Mouse (Mus musculus): ENCODE measurements at regions not wholly inside any gene's neighbourhood (a gene's known extent, or its start where the extent isn't known, plus 50 kb on each side); places are given as distances from the start of the nearest gene placed in this dataset.

DNA sequence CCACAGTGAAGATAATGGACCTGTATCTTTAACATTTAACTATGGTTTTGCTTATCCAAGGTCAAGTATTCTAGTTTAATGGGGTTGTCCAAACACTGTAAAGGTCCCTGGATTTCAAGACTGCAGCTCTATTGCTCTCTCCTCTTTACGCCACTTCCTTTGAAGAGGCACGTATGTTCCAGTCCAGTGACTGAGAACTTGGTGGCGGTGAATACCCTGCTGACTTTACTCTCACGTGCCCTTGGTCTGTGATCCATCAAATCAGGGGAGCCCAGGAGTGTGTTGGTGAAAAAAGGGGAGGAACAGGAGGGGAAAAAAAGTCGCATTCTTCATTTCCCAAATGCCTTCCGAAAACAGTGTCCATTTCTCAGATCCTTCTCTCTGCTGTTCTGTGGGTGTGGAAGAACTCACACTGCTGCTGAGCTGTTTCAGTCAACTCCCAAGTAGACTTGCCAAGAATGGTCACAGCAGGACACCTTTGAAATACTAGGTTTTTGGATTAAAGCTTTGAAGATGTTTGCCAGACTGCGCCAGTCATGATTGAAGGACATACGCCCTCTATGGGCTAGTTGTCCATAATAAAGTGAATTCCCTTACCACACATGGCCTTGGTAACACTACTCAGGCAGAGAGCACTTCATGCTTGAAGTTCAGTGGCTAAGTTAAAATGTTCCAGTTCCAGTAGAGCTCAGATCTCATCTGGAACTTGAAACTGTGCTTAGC lies 136.1 kb upstream of the Cdkn2b start:
- WGBS = 61% methylated on average over 8 of the region's 8 CpGs
- ATAC-seq (ENCODE audit: insufficient number of reproducible peaks, low FRiP score, low TSS enrichment, low read depth) (no peak), DNase-seq (ENCODE audit: low spot score) (no peak)
- 0 out of 2 replicates have a peak, but pooled peaks cover 2% of the 10 kb centered on the region for H3K27me3 ChIP-seq (ENCODE audit: control insufficient read depth, insufficient read depth, low read length)
- H3K36me3 ChIP-seq (ENCODE audit: control insufficient read depth, insufficient read depth, low read length) = no peaks in the 10 kb centered on the region
- no peak overlapping the region for H3K4me3 ChIP-seq (ENCODE audit: low read depth, low read length)
- H3K27ac ChIP-seq (replicated peaks; ENCODE audit: low read depth, low read length) = no peak overlapping the region
- H3K4me1 ChIP-seq (ENCODE audit: control insufficient read depth, insufficient read depth, low read length) = 0 out of 2 replicates have a peak, but pooled peaks cover 3% of the 10 kb centered on the region
- H3K9me3 ChIP-seq (ENCODE audit: control insufficient read depth, low read length) = no peaks in the 10 kb centered on the region
- H3K9ac ChIP-seq (ENCODE audit: low read length) = no peak overlapping the region
- H3K4me2 ChIP-seq (ENCODE audit: low read depth, severe bottlenecking) = no peak overlapping the region

DNA sequence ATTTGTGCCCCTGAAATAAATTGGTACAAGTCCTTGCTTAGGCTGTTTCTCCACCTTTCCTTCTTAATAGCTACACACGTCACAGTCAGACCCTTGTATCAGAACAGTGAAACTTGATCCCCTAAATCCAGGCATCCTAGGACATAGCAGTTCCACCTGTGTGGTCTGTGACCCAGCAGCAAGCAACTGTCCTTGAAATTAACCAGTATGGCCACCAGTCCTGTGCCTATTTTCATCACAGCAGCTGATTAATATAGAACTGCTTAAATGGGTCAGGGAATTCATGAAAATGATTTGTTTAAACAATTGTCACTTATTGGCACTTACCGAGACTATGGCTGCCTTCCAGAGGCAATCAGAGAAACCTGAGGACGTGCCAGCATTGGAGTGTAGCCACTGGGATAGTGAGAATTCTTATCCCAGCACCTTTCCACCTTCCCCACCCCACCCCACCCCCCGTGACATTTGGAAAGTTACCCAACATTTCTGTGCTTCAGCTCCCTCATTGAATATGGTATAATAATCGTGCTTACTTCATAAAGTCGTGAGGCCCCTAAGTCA lies 135.4 kb upstream of the Cdkn2b start:
- WGBS = 59% methylated on average over 6 of the region's 6 CpGs

DNA sequence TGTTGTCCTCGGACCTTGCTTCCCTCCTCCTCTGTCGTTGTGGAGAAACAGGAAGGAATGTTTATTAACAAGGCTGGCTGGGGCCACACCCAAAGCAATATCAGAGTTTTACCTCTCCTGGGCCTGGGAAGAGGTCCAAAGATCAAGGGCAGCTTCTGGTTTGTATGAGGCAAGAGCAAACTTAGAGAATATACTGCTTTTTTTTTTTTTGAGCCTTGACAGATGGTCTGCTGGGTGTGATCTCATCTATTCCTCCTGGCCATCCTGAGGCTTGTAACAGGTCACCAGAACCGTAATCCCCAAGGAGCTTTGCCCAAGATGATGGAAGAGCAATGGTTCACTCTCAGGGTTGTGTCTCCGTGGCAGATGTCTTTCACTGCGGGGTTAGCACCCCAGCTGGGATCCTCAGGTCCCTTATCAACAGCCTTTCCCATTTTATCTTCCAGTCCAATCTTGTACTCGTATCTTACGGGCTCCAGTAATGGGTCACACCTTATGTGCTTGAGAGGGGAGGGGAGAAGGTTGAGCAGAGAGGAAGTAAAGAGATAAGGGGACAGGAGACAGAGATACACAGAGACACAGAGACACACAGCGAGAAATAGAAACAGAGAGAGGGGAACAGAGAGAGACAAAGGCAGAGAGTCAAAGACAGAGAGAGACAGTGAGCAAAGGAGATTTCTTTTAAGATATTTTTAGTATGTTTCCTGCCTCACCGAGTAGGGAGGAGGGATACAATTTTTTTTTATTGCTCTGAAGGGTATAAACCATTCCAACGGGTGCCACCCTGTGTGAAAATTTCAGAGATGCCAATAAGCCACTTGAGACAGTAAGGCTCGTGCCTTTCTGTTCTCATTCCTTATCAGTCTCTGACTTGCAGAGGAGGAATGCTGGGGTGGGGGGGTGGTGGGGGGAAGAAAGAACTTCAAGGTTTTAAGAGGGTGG lies 134.6 kb upstream of the Cdkn2b start:
- no peak overlapping the region for H3K4me2 ChIP-seq (ENCODE audit: low read depth, severe bottlenecking)
- H3K9me3 ChIP-seq (ENCODE audit: control insufficient read depth, low read length) = no peaks in the 10 kb centered on the region
- DNase-seq (ENCODE audit: low spot score) (no peak), ATAC-seq (ENCODE audit: insufficient number of reproducible peaks, low FRiP score, low TSS enrichment, low read depth) (no peak)
- no peaks in the 10 kb centered on the region for H3K36me3 ChIP-seq (ENCODE audit: control insufficient read depth, insufficient read depth, low read length)
- H3K27ac ChIP-seq (replicated peaks; ENCODE audit: low read depth, low read length) = no peak overlapping the region
- H3K9ac ChIP-seq (ENCODE audit: low read length) = no peak overlapping the region
- WGBS = 41% methylated on average over 11 of the region's 11 CpGs
- H3K27me3 ChIP-seq (ENCODE audit: control insufficient read depth, insufficient read depth, low read length) = 0 out of 2 replicates have a peak, but pooled peaks cover 2% of the 10 kb centered on the region
- H3K4me1 ChIP-seq (ENCODE audit: control insufficient read depth, insufficient read depth, low read length) = 0 out of 2 replicates have a peak, but pooled peaks cover 3% of the 10 kb centered on the region
- H3K4me3 ChIP-seq (ENCODE audit: low read depth, low read length) = no peak overlapping the region

More for the DNA sequence above, 135.4 kb upstream of the Cdkn2b start:
- H3K4me2 ChIP-seq (ENCODE audit: low read depth, severe bottlenecking) = no peak overlapping the region
- no peak for DNase-seq (ENCODE audit: low spot score)
- H3K27ac ChIP-seq (replicated peaks; ENCODE audit: low read depth, low read length) = no peak overlapping the region
- H3K27me3 ChIP-seq (ENCODE audit: control insufficient read depth, insufficient read depth, low read length) = 0 out of 2 replicates have a peak, but pooled peaks cover 2% of the 10 kb centered on the region
- no peak overlapping the region for H3K4me3 ChIP-seq (ENCODE audit: low read depth, low read length)
- no peaks in the 10 kb centered on the region for H3K36me3 ChIP-seq (ENCODE audit: control insufficient read depth, insufficient read depth, low read length)
- H3K9ac ChIP-seq (ENCODE audit: low read length) = no peak overlapping the region
- H3K4me1 ChIP-seq (ENCODE audit: control insufficient read depth, insufficient read depth, low read length) = 0 out of 2 replicates have a peak, but pooled peaks cover 3% of the 10 kb centered on the region
- H3K9me3 ChIP-seq (ENCODE audit: control insufficient read depth, low read length) = no peaks in the 10 kb centered on the region
- no peak for ATAC-seq (ENCODE audit: insufficient number of reproducible peaks, low FRiP score, low TSS enrichment, low read depth)

DNA sequence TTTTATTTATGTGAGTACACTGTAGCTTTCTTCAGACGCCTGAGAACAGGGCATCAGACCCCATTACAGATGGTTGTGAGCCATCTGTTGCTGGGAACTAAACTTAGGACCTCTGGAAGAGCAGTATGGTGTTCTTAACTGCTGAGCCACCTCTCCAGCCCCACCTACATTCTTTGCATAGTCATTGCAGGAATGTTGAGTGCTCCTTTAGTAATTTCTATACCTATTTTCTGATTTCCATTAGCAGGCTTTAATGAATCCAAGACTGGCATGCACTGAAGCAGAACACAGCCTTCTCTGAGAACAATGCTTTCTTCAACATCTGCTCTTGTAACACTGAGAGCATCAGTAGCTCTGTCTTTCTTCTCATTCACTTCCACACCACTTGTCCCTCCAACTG lies 131.7 kb upstream of the Cdkn2b start:
- no peak overlapping the region for H3K27ac ChIP-seq (replicated peaks; ENCODE audit: low read depth, low read length)
- H3K9ac ChIP-seq (ENCODE audit: low read length) = no peak overlapping the region
- no peaks in the 10 kb centered on the region for H3K27me3 ChIP-seq (ENCODE audit: control insufficient read depth, insufficient read depth, low read length)
- H3K9me3 ChIP-seq (ENCODE audit: control insufficient read depth, low read length) = no peaks in the 10 kb centered on the region
- no peak overlapping the region for H3K4me3 ChIP-seq (ENCODE audit: low read depth, low read length)
- 0 out of 2 replicates have a peak, but pooled peaks cover 3% of the 10 kb centered on the region for H3K4me1 ChIP-seq (ENCODE audit: control insufficient read depth, insufficient read depth, low read length)
- ATAC-seq (ENCODE audit: insufficient number of reproducible peaks, low FRiP score, low TSS enrichment, low read depth) = no peak
- DNase-seq (ENCODE audit: low spot score) = no peak
- H3K36me3 ChIP-seq (ENCODE audit: control insufficient read depth, insufficient read depth, low read length) = no peaks in the 10 kb centered on the region
- H3K4me2 ChIP-seq (ENCODE audit: low read depth, severe bottlenecking) = no peak overlapping the region
- whole genome bisulfite sequencing = 65% methylated on average over 1 of the region's 1 CpGs

DNA sequence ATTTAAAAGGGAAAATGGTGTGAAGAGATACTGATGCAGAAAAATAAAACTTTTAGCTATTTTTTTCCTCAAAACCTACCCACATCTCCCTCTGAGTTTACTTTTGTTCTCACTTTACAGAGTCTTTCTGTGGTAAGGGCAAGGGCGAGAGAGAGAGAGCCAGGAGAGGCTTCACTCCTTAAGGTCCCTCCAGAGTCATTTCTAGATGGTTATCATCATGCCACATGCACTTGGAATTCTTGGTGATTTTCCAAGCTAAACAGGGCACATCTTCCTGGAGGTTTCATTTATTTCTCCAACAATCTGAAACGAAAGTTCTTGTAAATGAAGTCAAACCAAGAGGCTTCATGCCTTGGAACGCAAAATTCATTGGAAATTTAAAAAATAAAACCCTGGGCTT lies 130.0 kb upstream of the Cdkn2b start:
- H3K4me1 ChIP-seq (ENCODE audit: control insufficient read depth, insufficient read depth, low read length) = no peaks in the 10 kb centered on the region
- no peak overlapping the region for H3K9ac ChIP-seq (ENCODE audit: low read length)
- no peaks in the 10 kb centered on the region for H3K9me3 ChIP-seq (ENCODE audit: control insufficient read depth, low read length)
- H3K36me3 ChIP-seq (ENCODE audit: control insufficient read depth, insufficient read depth, low read length) = no peaks in the 10 kb centered on the region
- DNase-seq (ENCODE audit: low spot score) (no peak), ATAC-seq (ENCODE audit: insufficient number of reproducible peaks, low FRiP score, low TSS enrichment, low read depth) (no peak)
- H3K27me3 ChIP-seq (ENCODE audit: control insufficient read depth, insufficient read depth, low read length) = no peaks in the 10 kb centered on the region
- H3K4me3 ChIP-seq (ENCODE audit: low read depth, low read length) = no peak overlapping the region
- whole genome bisulfite sequencing = 74% methylated on average over 3 of the region's 3 CpGs
- H3K27ac ChIP-seq (replicated peaks; ENCODE audit: low read depth, low read length) = no peak overlapping the region
- no peak overlapping the region for H3K4me2 ChIP-seq (ENCODE audit: low read depth, severe bottlenecking)

DNA sequence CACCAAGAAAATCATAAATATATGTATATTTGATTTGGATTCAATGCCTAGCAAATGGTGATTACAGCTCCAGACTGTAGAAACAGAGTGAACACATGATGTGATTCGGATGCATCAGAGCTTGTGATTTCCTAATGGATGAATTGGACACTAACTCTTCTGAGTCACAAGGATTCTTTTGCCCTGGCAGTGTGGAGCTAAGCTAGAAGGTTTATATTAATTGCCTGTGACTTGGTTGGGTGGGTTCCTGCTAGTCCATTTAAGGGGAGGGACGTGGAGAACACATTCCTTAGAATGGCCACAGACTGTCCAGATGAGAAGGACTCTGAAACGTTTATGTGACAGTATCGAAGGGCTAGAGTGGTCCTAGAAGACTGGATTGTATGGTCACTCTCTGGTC lies 129.5 kb upstream of the Cdkn2b start:
- no peak overlapping the region for H3K9ac ChIP-seq (ENCODE audit: low read length)
- no peaks in the 10 kb centered on the region for H3K27me3 ChIP-seq (ENCODE audit: control insufficient read depth, insufficient read depth, low read length)
- no peak overlapping the region for H3K4me3 ChIP-seq (ENCODE audit: low read depth, low read length)
- no peaks in the 10 kb centered on the region for H3K9me3 ChIP-seq (ENCODE audit: control insufficient read depth, low read length)
- no peak for ATAC-seq (ENCODE audit: insufficient number of reproducible peaks, low FRiP score, low TSS enrichment, low read depth)
- no peaks in the 10 kb centered on the region for H3K4me1 ChIP-seq (ENCODE audit: control insufficient read depth, insufficient read depth, low read length)
- 71% methylated on average over 4 of the region's 4 CpGs for WGBS
- no peak for DNase-seq (ENCODE audit: low spot score)
- H3K27ac ChIP-seq (replicated peaks; ENCODE audit: low read depth, low read length) = no peak overlapping the region
- no peaks in the 10 kb centered on the region for H3K36me3 ChIP-seq (ENCODE audit: control insufficient read depth, insufficient read depth, low read length)
- no peak overlapping the region for H3K4me2 ChIP-seq (ENCODE audit: low read depth, severe bottlenecking)

DNA sequence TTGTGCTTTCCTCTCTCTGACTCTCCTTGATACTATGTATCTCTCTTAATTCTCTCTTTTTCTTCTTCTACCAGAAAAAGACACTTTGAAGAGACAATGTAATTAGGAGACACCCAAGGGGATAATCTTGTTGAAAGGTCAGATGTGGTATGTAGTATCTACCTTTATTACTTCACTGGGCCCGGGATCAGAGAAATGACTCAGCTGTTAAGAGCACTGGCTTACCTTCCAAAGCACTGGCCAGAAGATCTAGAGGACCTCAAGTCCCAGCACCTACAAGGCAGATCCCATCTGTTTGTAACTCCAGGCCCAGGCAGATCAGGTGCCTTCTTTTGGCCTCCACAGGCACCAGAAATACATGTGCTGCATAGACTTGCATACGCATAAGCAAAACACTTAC lies 127.8 kb upstream of the Cdkn2b start:
- H3K4me3 ChIP-seq (ENCODE audit: low read depth, low read length) = no peak overlapping the region
- WGBS = 82% methylated on average over 2 of the region's 2 CpGs

DNA sequence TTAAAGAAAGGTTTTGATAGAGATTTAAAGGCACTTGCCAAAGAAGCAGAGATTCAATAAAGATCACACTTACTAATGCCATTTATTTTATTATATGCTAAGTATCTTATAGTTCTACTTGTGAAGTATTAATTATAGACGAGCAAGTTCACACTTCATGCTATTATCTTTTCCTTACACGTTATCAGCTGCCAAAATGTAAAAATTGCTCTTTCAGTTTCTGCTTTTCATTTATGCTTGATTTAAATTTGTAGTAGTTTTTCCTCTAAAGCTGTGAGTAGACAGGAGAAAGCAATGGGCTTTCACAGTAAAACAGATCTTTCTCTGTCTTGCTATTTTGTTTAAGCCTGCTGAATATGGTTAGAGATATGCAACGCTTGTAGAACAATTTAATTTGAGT lies 125.9 kb upstream of the Cdkn2b start:
- 84% methylated on average over 3 of the region's 3 CpGs for WGBS
- no peaks in the 10 kb centered on the region for H3K9me3 ChIP-seq (ENCODE audit: control insufficient read depth, low read length)
- ATAC-seq (ENCODE audit: insufficient number of reproducible peaks, low FRiP score, low TSS enrichment, low read depth) = no peak
- no peak overlapping the region for H3K9ac ChIP-seq (ENCODE audit: low read length)
- H3K27me3 ChIP-seq (ENCODE audit: control insufficient read depth, insufficient read depth, low read length) = no peaks in the 10 kb centered on the region
- no peak overlapping the region for H3K27ac ChIP-seq (replicated peaks; ENCODE audit: low read depth, low read length)
- no peak overlapping the region for H3K4me2 ChIP-seq (ENCODE audit: low read depth, severe bottlenecking)
- H3K4me3 ChIP-seq (ENCODE audit: low read depth, low read length) = no peak overlapping the region
- H3K36me3 ChIP-seq (ENCODE audit: control insufficient read depth, insufficient read depth, low read length) = no peaks in the 10 kb centered on the region
- no peaks in the 10 kb centered on the region for H3K4me1 ChIP-seq (ENCODE audit: control insufficient read depth, insufficient read depth, low read length)
- DNase-seq (ENCODE audit: low spot score) = no peak

More for the DNA sequence above, 127.8 kb upstream of the Cdkn2b start:
- no peak overlapping the region for H3K27ac ChIP-seq (replicated peaks; ENCODE audit: low read depth, low read length)
- H3K4me1 ChIP-seq (ENCODE audit: control insufficient read depth, insufficient read depth, low read length) = no peaks in the 10 kb centered on the region
- H3K9me3 ChIP-seq (ENCODE audit: control insufficient read depth, low read length) = no peaks in the 10 kb centered on the region
- H3K36me3 ChIP-seq (ENCODE audit: control insufficient read depth, insufficient read depth, low read length) = no peaks in the 10 kb centered on the region
- ATAC-seq (ENCODE audit: insufficient number of reproducible peaks, low FRiP score, low TSS enrichment, low read depth) (no peak), DNase-seq (ENCODE audit: low spot score) (no peak)
- H3K4me2 ChIP-seq (ENCODE audit: low read depth, severe bottlenecking) = no peak overlapping the region
- no peak overlapping the region for H3K9ac ChIP-seq (ENCODE audit: low read length)
- no peaks in the 10 kb centered on the region for H3K27me3 ChIP-seq (ENCODE audit: control insufficient read depth, insufficient read depth, low read length)
